Mouse (Mus musculus) neural tube, embryonic 13.5 days (tissue): ENCODE measurements around the gene 1700001K19Rik. TPM values are rescaled to one million over a fixed set of nuclear protein-coding genes. Genes with fewer than 3 reads are reported as not detected.

ENCODE experiments used
- ATAC-seq: fragments of 200-750 bp; cut with Nextera tagmentation; 2 replicates; pipeline ENCODE4 v1.8.0; 2017; ENCODE audit warnings: low read depth, mild to moderate bottlenecking, moderate TSS enrichment, moderate library complexity
- H3K27ac ChIP-seq: fragments of 300-500 bp; sonication (generic); replicated peaks from 2 replicates; pipeline ENCODE4 v1.5.1; 2015; ENCODE audit warnings: moderate library complexity, mild to moderate bottlenecking, inconsistent platforms
- H3K27me3 ChIP-seq: fragments of 300-500 bp; sonication (generic); 2 replicates; pipeline ENCODE4 v1.6.1; 2015; ENCODE audit warnings: mild to moderate bottlenecking, inconsistent platforms
- H3K36me3 ChIP-seq: fragments of 300-500 bp; sonication (generic); 2 replicates; pipeline ENCODE4 v1.6.1; 2015; ENCODE audit warnings: mild to moderate bottlenecking, inconsistent platforms
- H3K4me1 ChIP-seq: fragments of 300-500 bp; sonication (generic); replicated peaks from 2 replicates; pipeline ENCODE4 v1.6.1; 2015; ENCODE audit warnings: inconsistent platforms
- H3K4me2 ChIP-seq: fragments of 300-500 bp; sonication (generic); 2 replicates; pipeline ENCODE4 v1.6.1; 2015; ENCODE audit warnings: inconsistent platforms, mild to moderate bottlenecking, moderate library complexity
- H3K4me3 ChIP-seq: fragments of 300-500 bp; sonication (generic); 2 replicates; pipeline ENCODE4 v1.5.1; 2015; ENCODE audit warnings: mild to moderate bottlenecking, inconsistent platforms
- H3K9ac ChIP-seq: fragments of 300-500 bp; sonication (generic); 2 replicates; pipeline ENCODE4 v1.6.1; 2015; ENCODE audit warnings: moderate library complexity, mild to moderate bottlenecking, inconsistent platforms
- H3K9me3 ChIP-seq: fragments of 300-500 bp; sonication (generic); 2 replicates; pipeline ENCODE4 v1.6.1; 2016; ENCODE audit warnings: inconsistent platforms
- WGBS: fragments of 180-500 bp; shearing (Covaris S2); methylation state at CpG from one replicate; pipeline ENCODE4 v1.1.7; 2015; 5-methylcytosine and 5-hydroxymethylcytosine counted together
- microRNA-seq: library from miRNA; unstranded; fragments of <30 nt; microRNA quantifications from one replicate; pipeline ENCODE4, GENCODE M21; 2016
- polyA plus RNA-seq: library from polyadenylated mRNA; unstranded; fragments of >200 nt; fragmentation: Nextera tagmentation; extraction: Ambion mirVana; gene quantifications from 2 replicates; pipeline ENCODE4 v1.2.1, GENCODE M21; 2015

Gene 1700001K19Rik
- polyA plus RNA-seq, 1 experiment from 2014 or later, result 0.28 TPM

GRCm38 (mm10) chr12:110636293-110636692, 46.1 kb downstream of the 1700001K19Rik start:
- H3K9ac ChIP-seq, result no peak overlapping the region
- WGBS, result 94% methylated on average over 12 of the region's 12 CpGs
- no peak for ATAC-seq
- no peaks in the 10 kb centered on the region for H3K9me3 ChIP-seq
- no peak overlapping the region for H3K4me3 ChIP-seq
- peaks cover 100% of the 10 kb centered on the region for H3K36me3 ChIP-seq
- H3K4me1 ChIP-seq, result no peaks in the 10 kb centered on the region
- no peak overlapping the region for H3K4me2 ChIP-seq
- no peaks in the 10 kb centered on the region for H3K27me3 ChIP-seq
- H3K27ac ChIP-seq, result no peak overlapping the region

- WGBS, result 93% methylated on average over 11 of the region's 11 CpGs
- Histone ChIP-seq H3K36me3 (peaks cover 100% of the 10 kb centered on the region), H3K9ac (no peak overlapping the region), H3K9me3 (no peaks in the 10 kb centered on the region), H3K4me2 (no peak overlapping the region), H3K4me3 (no peak overlapping the region), H3K27ac (no peak overlapping the region), H3K4me1 (no peaks in the 10 kb centered on the region), H3K27me3 (no peaks in the 10 kb centered on the region)
- ATAC-seq, result no peak
Observed at GRCm38 (mm10) chr12:110630056-110630455, 52.4 kb downstream of the 1700001K19Rik start.

Small RNA genes within 50 kb of the gene (microRNA-seq; reads per million reads assigned to microRNA genes)
- gene Gm27299, result not detected

Other genes starting within 250 kb of the 1700001K19Rik start
- gene Ppp2r5c, start 235.5 kb downstream of the 1700001K19Rik start, polyA plus RNA-seq, result 140 and 151 TPM in 2 replicates
- gene Dync1h1, start 81.2 kb downstream of the 1700001K19Rik start, polyA plus RNA-seq, result 73.6 and 76.8 TPM in 2 replicates
- gene Hsp90aa1, start 20.1 kb upstream of the 1700001K19Rik start, polyA plus RNA-seq, result 1,439 and 1,490 TPM in 2 replicates
- gene Wdr20, start 55.3 kb upstream of the 1700001K19Rik start, polyA plus RNA-seq, result 27.1 and 28.0 TPM in 2 replicates
- gene Mok, start 158.3 kb upstream of the 1700001K19Rik start, polyA plus RNA-seq, result 10.8 and 11.7 TPM in 2 replicates
- gene Zfp839, start 167.6 kb upstream of the 1700001K19Rik start, polyA plus RNA-seq, result 3.9 and 4.3 TPM in 2 replicates
- gene Cinp, start 206.5 kb upstream of the 1700001K19Rik start, polyA plus RNA-seq, result 66.0 and 66.9 TPM in 2 replicates
- 6.1 and 6.3 TPM in 2 replicates for gene Tecpr2, start 206.6 kb upstream of the 1700001K19Rik start, polyA plus RNA-seq